Mouse (Mus musculus): ENCODE results near the gene Gja1. TPM values are rescaled to one million over a fixed set of nuclear protein-coding genes. Genes with fewer than 3 reads are reported as not detected.

Gja1 gene
- 63.6 and 77.9 TPM in 2 replicates for polyA plus RNA-seq (2015; fragmentation: Nextera tagmentation; extraction: Ambion mirVana)

GRCm38 (mm10) chr10:56377097-56377965 is at the start of gene Gja1:
Gja1 (plus strand) TSS chr10:56377330.
- under 1% methylated on average over 23 of the region's 23 CpGs for WGBS
- no peaks in the 10 kb centered on the region for H3K36me3 ChIP-seq
- no peaks in the 10 kb centered on the region for H3K4me1 ChIP-seq
- peak within 1 kb of the TSS; percentile 75 for H3K27ac ChIP-seq
- peak within 1 kb of the TSS; percentile 50; the same call in 1 of the 2 replicates for H3K9ac ChIP-seq
- peak within 1 kb of the TSS; percentile 84 for H3K4me2 ChIP-seq
- peak; percentile 75 for ATAC-seq (ENCODE audit: insufficient read depth, low FRiP score, low read depth)
- no peaks in the 10 kb centered on the region for H3K9me3 ChIP-seq
- peak within 1 kb of the TSS; percentile 64 for H3K4me3 ChIP-seq (replicated peaks)
- H3K27me3 ChIP-seq (replicated peaks), result no peaks in the 10 kb centered on the region

DNA sequence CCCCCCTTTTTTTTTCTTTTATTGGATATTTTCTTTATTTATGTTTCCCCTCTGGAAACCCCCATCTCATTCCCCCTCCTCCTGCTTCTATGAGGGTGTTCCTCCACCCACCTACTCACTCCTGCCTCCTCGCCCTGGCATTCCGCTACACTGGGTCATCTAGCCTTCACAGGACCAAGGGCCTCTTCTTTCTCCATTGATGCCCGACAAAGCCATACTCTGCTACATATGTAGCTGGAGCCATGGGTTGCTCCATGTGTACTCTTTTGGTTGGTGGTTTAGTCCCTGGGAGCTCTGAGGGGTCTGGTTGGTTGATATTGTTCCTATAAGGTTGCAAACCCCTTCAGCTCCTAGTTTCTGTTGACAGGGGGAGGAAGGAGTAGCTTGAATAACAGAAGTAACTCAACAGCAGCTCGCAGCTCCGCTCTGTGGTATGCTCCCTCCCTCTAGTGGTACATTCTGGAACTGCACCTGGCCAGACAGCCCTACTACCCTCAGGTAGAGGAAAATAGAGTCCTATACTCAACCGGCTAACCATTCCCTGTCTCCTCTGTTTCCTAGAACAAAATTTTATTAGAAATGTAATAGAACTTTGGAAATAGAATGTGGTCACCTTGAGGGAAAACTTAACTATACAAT is 38.2 kb upstream of the Gja1 start:
- no peaks in the 10 kb centered on the region for H3K4me1 ChIP-seq
- WGBS, result 47% methylated on average over 6 of the region's 6 CpGs

DNA sequence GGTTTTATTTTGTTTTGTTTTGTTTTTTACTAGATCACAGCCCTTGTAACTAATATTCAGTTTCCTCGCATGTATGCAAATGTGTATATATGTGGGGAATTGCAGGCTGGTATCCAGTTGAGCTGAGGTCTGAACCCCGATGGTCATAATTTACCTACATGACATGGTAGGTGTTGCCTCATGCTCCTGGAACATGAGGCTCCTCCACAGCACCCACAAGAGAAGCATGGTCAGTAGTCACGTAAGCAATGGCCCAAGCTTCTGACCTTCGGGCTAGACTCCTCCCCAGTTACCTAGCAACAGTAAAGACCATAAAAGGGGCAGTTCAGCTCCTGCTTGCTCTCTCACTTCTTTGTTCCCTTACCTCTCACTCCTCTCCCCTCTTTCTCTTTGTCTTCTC is 16.7 kb upstream of the Gja1 start:
- Histone ChIP-seq H3K36me3 (no peaks in the 10 kb centered on the region), H3K27me3 (replicated peaks) (no peaks in the 10 kb centered on the region), H3K9me3 (no peaks in the 10 kb centered on the region), H3K4me1 (no peaks in the 10 kb centered on the region), H3K27ac (no peak overlapping the region), H3K4me3 (replicated peaks) (no peak overlapping the region), H3K4me2 (no peak overlapping the region), H3K9ac (no peak overlapping the region)
- ATAC-seq (ENCODE audit: insufficient read depth, low FRiP score, low read depth), result no peak
- 74% methylated on average over 4 of the region's 4 CpGs for WGBS

More for the DNA sequence above, 38.2 kb upstream of the Gja1 start:
- H3K9me3 ChIP-seq, result no peaks in the 10 kb centered on the region
- H3K4me2 ChIP-seq, result no peak overlapping the region
- no peak overlapping the region for H3K9ac ChIP-seq
- H3K27me3 ChIP-seq (replicated peaks), result no peaks in the 10 kb centered on the region
- H3K4me3 ChIP-seq (replicated peaks), result no peak overlapping the region
- H3K27ac ChIP-seq, result no peak overlapping the region
- ATAC-seq (ENCODE audit: insufficient read depth, low FRiP score, low read depth), result no peak
- H3K36me3 ChIP-seq, result no peaks in the 10 kb centered on the region

DNA sequence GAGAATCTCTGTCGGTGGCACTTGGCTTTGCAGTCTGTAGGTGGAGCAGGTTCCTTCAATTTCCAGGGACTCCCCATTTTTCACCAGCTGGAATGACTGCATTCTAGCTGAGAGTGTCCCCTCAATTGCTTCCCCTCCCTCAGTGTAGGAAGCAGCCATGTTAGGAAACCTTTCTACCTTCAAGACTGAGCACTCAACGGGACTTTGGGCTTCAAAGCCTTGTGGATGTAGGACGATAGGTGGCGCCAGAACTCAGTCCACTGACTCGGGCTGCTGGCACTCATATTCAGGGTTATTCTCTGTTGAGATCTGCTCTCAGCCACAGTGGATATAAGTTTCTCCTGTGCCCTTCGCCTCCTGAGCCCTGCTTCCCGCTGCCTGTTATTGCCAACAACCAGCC is 8.1 kb upstream of the Gja1 start:
- Histone ChIP-seq H3K9me3 (no peaks in the 10 kb centered on the region), H3K27ac (no peak overlapping the region), H3K36me3 (no peaks in the 10 kb centered on the region), H3K27me3 (replicated peaks) (no peaks in the 10 kb centered on the region), H3K9ac (no peak overlapping the region), H3K4me3 (replicated peaks) (no peak overlapping the region), H3K4me1 (no peaks in the 10 kb centered on the region), H3K4me2 (no peak overlapping the region)
- WGBS, result 20% methylated on average over 7 of the region's 7 CpGs
- ATAC-seq (ENCODE audit: insufficient read depth, low FRiP score, low read depth), result no peak

GRCm38 (mm10) chr10:56373021-56373720 is 4.0 kb upstream of the Gja1 start:
- Histone ChIP-seq H3K4me2 (0 out of 2 replicates have a peak overlapping the region, but pooled peaks have one; percentile 21), H3K4me1 (no peaks in the 10 kb centered on the region)
- no peak for ATAC-seq (ENCODE audit: insufficient read depth, low FRiP score, low read depth)

DNA sequence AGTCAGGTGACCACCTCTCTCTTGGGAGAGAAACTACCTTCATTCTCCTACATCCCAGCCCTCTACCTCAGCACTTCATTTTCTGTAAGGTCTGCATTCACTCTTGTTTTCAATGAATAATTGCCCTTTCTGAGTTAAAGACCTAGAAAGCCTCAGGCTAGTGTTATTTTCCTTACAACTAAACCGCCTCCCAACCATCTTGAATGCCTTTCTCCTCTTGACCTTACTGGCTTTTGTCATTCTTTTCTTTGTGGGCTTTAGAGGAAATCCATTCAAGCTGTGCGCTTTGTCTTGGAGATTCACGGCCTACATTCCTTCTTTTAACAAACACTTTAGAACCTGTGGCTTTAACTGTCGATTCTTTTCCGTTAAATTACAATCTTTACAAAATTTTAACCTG is 3.0 kb upstream of the Gja1 start:
- Histone ChIP-seq H3K9ac (no peak overlapping the region), H3K9me3 (no peaks in the 10 kb centered on the region), H3K4me2 (no peak overlapping the region), H3K4me3 (replicated peaks) (no peak overlapping the region), H3K4me1 (no peaks in the 10 kb centered on the region), H3K36me3 (no peaks in the 10 kb centered on the region), H3K27ac (no peak overlapping the region), H3K27me3 (replicated peaks) (no peaks in the 10 kb centered on the region)
- no peak for ATAC-seq (ENCODE audit: insufficient read depth, low FRiP score, low read depth)
- WGBS, result 66% methylated on average over 5 of the region's 5 CpGs

More at GRCm38 (mm10) chr10:56373021-56373720, 4.0 kb upstream of the Gja1 start:
- Histone ChIP-seq H3K36me3 (no peaks in the 10 kb centered on the region), H3K9me3 (no peaks in the 10 kb centered on the region), H3K27me3 (replicated peaks) (no peaks in the 10 kb centered on the region), H3K27ac (no peak overlapping the region), H3K4me3 (replicated peaks) (no peak overlapping the region), H3K9ac (no peak overlapping the region)
- WGBS, result 24% methylated on average over 8 of the region's 8 CpGs

DNA sequence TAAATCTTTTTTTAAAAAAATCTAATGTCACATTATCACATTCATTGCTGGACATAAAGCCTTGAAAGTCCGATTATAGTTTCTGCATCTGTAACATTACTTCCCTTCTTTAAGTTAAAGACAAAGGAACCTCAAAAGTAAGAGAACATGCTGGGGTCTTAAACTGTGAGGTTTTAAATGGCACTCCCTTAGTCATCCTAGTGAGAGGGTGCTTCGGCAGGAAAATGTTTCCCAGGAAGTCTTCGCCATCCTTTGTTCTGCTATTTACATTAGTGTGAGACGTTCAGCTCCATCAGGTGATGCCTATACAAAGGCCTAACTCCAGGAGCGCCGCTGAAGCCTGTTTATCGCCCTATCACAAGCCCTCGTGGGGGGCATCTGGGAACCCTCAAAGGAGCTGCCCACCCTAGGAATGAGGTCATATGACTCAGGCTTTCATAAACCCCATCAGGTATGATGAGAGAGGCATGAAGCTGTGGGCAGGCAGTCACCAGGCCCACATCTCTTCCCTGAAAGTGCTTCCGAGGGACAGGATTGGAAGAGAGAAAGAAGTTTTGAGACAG is 1.1 kb upstream of the Gja1 start:
- ATAC-seq (ENCODE audit: insufficient read depth, low FRiP score, low read depth), result no peak
- no peaks in the 10 kb centered on the region for H3K27me3 ChIP-seq (replicated peaks)
- no peak overlapping the region for H3K4me2 ChIP-seq
- 45% methylated on average over 9 of the region's 9 CpGs for WGBS
- no peak overlapping the region for H3K27ac ChIP-seq
- no peaks in the 10 kb centered on the region for H3K4me1 ChIP-seq
- no peak overlapping the region for H3K9ac ChIP-seq
- H3K4me3 ChIP-seq (replicated peaks), result no peak overlapping the region
- no peaks in the 10 kb centered on the region for H3K9me3 ChIP-seq
- H3K36me3 ChIP-seq, result no peaks in the 10 kb centered on the region

DNA sequence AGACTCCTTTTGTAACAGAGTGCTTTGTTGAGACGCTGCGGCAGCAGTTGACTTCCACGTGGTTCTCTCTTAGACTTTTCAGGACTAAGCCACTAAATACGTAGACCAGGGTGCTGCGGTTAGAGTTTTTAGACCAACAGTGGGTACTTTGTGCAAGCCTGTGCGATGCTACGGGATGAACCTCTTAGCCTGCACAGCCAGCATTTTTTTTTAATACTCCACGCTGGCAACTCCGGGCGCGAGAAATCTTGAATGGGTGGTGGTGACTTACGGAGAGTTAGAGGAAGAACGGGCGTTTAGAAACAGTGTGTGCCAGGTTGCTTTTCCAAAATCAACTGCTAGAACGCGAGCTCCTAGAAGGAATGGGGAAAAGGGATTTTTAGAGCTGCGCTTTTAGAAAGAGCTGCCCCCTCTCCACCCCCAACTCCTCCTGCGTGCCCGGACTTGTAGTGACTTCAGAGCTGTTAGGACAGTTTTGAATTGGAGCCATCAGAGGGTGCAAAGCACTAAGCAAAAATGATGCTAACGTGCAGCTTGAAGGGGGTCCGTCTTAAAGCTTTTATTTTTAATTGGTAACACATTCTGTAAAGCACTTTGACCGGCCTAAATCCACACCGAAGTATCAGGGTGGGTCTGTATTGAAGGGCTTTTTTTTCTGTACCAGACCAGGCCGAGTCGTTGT is 977 bp downstream of the Gja1 start:
- ATAC-seq (ENCODE audit: insufficient read depth, low FRiP score, low read depth), result no peak
- Histone ChIP-seq H3K4me1 (no peaks in the 10 kb centered on the region), H3K27ac (peak overlapping the region; percentile 75), H3K9me3 (no peaks in the 10 kb centered on the region), H3K4me3 (replicated peaks) (peak overlapping the region; percentile 64), H3K9ac (peak overlapping the region; percentile 50), H3K4me2 (peak overlapping the region; percentile 84), H3K36me3 (no peaks in the 10 kb centered on the region), H3K27me3 (replicated peaks) (no peaks in the 10 kb centered on the region)
- WGBS, result under 1% methylated on average over 25 of the region's 25 CpGs

- peak; percentile 57 for ATAC-seq (ENCODE audit: insufficient read depth, low FRiP score, low read depth)
- Histone ChIP-seq H3K27ac (peak overlapping the region; percentile 75), H3K36me3 (no peaks in the 10 kb centered on the region), H3K9ac (peak overlapping the region; percentile 50), H3K4me3 (replicated peaks) (peak overlapping the region; percentile 64), H3K27me3 (replicated peaks) (no peaks in the 10 kb centered on the region), H3K9me3 (no peaks in the 10 kb centered on the region), H3K4me1 (no peaks in the 10 kb centered on the region), H3K4me2 (peak overlapping the region; percentile 84)
- WGBS, result under 1% methylated on average over 35 of the region's 35 CpGs
Observed at GRCm38 (mm10) chr10:56378648-56379254, 1.6 kb downstream of the Gja1 start.

GRCm38 (mm10) chr10:56379720-56380119 is 2.6 kb downstream of the Gja1 start:
- no peak overlapping the region for H3K27ac ChIP-seq
- WGBS, result 9% methylated on average over 7 of the region's 7 CpGs

More at GRCm38 (mm10) chr10:56379720-56380119, 2.6 kb downstream of the Gja1 start:
- peak overlapping the region; percentile 84 for H3K4me2 ChIP-seq
- H3K9ac ChIP-seq, result no peak overlapping the region
- H3K9me3 ChIP-seq, result no peaks in the 10 kb centered on the region
- H3K27me3 ChIP-seq (replicated peaks), result no peaks in the 10 kb centered on the region
- peak overlapping the region; percentile 64 for H3K4me3 ChIP-seq (replicated peaks)
- no peak for ATAC-seq (ENCODE audit: insufficient read depth, low FRiP score, low read depth)
- H3K36me3 ChIP-seq, result no peaks in the 10 kb centered on the region
- H3K4me1 ChIP-seq, result no peaks in the 10 kb centered on the region

Data from stomach, embryonic 15.5 days (tissue).